Mouse (Mus musculus) c-Kit-positive CD71-negative TER-119-negative erythroid progenitor cells, embryonic 14.5 days (primary cell): ENCODE data around the gene Ikzf1.

Source experiments
- DNase-seq: peaks from one replicate; pipeline ENCODE4 v3.0.0-alpha.2; 2013; ENCODE audit warnings: low read depth

The Ikzf1 gene

GRCm38 (mm10) chr11:11690059-11690844 lies 5.4 kb downstream of the Ikzf1 start:
- DNase-seq: no peak

GRCm38 (mm10) chr11:11690845-11691196 lies 6.0 kb downstream of the Ikzf1 start:
- no peak for DNase-seq

GRCm38 (mm10) chr11:11691324-11692058 lies 6.7 kb downstream of the Ikzf1 start:
- DNase-seq: no peak

GRCm38 (mm10) chr11:11692558-11693166 lies 7.9 kb downstream of the Ikzf1 start:
- no peak for DNase-seq

GRCm38 (mm10) chr11:11693446-11693845 lies 8.6 kb downstream of the Ikzf1 start:
- no peak for DNase-seq

- no peak for DNase-seq
Observed at GRCm38 (mm10) chr11:11694072-11694471, 9.3 kb downstream of the Ikzf1 start.

- DNase-seq: no peak
Observed at GRCm38 (mm10) chr11:11694472-11695177, 9.8 kb downstream of the Ikzf1 start.

- DNase-seq: no peak
Observed at GRCm38 (mm10) chr11:11695211-11695887, 10.5 kb downstream of the Ikzf1 start.

GRCm38 (mm10) chr11:11695907-11696306 lies 11.1 kb downstream of the Ikzf1 start:
- no peak for DNase-seq

GRCm38 (mm10) chr11:11696814-11697213 lies 12.0 kb downstream of the Ikzf1 start:
- no peak for DNase-seq

GRCm38 (mm10) chr11:11701378-11701777 lies 16.6 kb downstream of the Ikzf1 start:
- DNase-seq: no peak

GRCm38 (mm10) chr11:11703776-11704175 lies 19.0 kb downstream of the Ikzf1 start:
- DNase-seq: no peak

GRCm38 (mm10) chr11:11708154-11708719 lies 23.4 kb downstream of the Ikzf1 start:
- DNase-seq: no peak

- no peak for DNase-seq
Observed at GRCm38 (mm10) chr11:11709311-11709710, 24.5 kb downstream of the Ikzf1 start.

- DNase-seq: no peak
Observed at GRCm38 (mm10) chr11:11710718-11711117, 25.9 kb downstream of the Ikzf1 start.

- no peak for DNase-seq
Observed at GRCm38 (mm10) chr11:11711748-11712147, 26.9 kb downstream of the Ikzf1 start.

- no peak for DNase-seq
Observed at GRCm38 (mm10) chr11:11714676-11715075, 29.9 kb downstream of the Ikzf1 start.

GRCm38 (mm10) chr11:11715963-11716691 lies 31.3 kb downstream of the Ikzf1 start:
- DNase-seq: no peak

GRCm38 (mm10) chr11:11716692-11717037 lies 31.9 kb downstream of the Ikzf1 start:
- no peak for DNase-seq

- no peak for DNase-seq
Observed at GRCm38 (mm10) chr11:11717606-11718167, 32.9 kb downstream of the Ikzf1 start.

GRCm38 (mm10) chr11:11719748-11720147 lies 34.9 kb downstream of the Ikzf1 start:
- DNase-seq: no peak
